ENCODE assay signal across 9 mouse cellular contexts in genomic region chr5:110266941-110267340, GRCm38 (mm10).
"Had no signal": no experiment of that assay in that cellular context is flagged by ENCODE, and none has a peak within 500 bp of the region (broad histone marks: within the 10 kb centered on the region; RNA-seq: fewer than 3 reads in every experiment).

No protein-coding gene starts in this region.

- DNase-seq: kidney, adult 18-20 months; kidney, postnatal 10 days; layer of hippocampus, adult 9-11 months; left cerebral cortex, postnatal 4 days; lung, adult 2 months; lung, postnatal 14 days; lung, postnatal 4 days; thymus, adult 18-20 months; thymus, postnatal 36 days had no signal
